Mouse (Mus musculus) neural tube, embryonic 12.5 days (tissue): ENCODE measurements around the gene Borcs7. TPM values are rescaled to one million over a fixed set of nuclear protein-coding genes. Genes with fewer than 3 reads are reported as not detected.
A peak's percentile ranks its signal among the peaks of the same experiment; 100 is the strongest.

Source experiments
- ATAC-seq: fragments of 200-750 bp; cut with Nextera tagmentation; 2 replicates; pipeline ENCODE4 v1.8.0; 2017; ENCODE audit warnings: low read depth, mild to moderate bottlenecking, moderate TSS enrichment, moderate library complexity; ENCODE audit not compliant: low FRiP score
- H3K27ac ChIP-seq: fragments of 300-500 bp; sonication (generic); 2 replicates; pipeline ENCODE4 v1.5.1; 2016
- H3K27me3 ChIP-seq: fragments of 300-500 bp; sonication (generic); replicated peaks from 2 replicates; pipeline ENCODE4 v1.6.1; 2016; ENCODE audit warnings: mild to moderate bottlenecking
- H3K36me3 ChIP-seq: fragments of 300-500 bp; sonication (generic); 2 replicates; pipeline ENCODE4 v1.6.1; 2016; ENCODE audit warnings: mild to moderate bottlenecking
- H3K4me1 ChIP-seq: fragments of 300-500 bp; sonication (generic); 2 replicates; pipeline ENCODE4 v1.6.1; 2016
- H3K4me2 ChIP-seq: fragments of 300-500 bp; sonication (generic); replicated peaks from 2 replicates; pipeline ENCODE4 v1.6.1; 2016; ENCODE audit warnings: mild to moderate bottlenecking
- H3K4me3 ChIP-seq: fragments of 300-500 bp; sonication (generic); 2 replicates; pipeline ENCODE4 v1.5.1; 2016
- H3K9ac ChIP-seq: fragments of 300-500 bp; sonication (generic); 2 replicates; pipeline ENCODE4 v1.6.1; 2016; ENCODE audit warnings: mild to moderate bottlenecking
- H3K9me3 ChIP-seq: fragments of 300-500 bp; sonication (generic); 2 replicates; pipeline ENCODE4 v1.6.1; 2016; ENCODE audit warnings: mild to moderate bottlenecking
- WGBS: fragments of 180-500 bp; shearing (Covaris S2); methylation state at CpG from one replicate; pipeline ENCODE4 v1.1.7; 2016; 5-methylcytosine and 5-hydroxymethylcytosine counted together
- polyA plus RNA-seq: library from polyadenylated mRNA; unstranded; fragments of >200 nt; fragmentation: Nextera tagmentation; extraction: Ambion mirVana; gene quantifications from 2 replicates; pipeline ENCODE4 v1.2.1, GENCODE M21; 2016

Borcs7 gene
- polyA plus RNA-seq, 1 experiment from 2014 or later: 17.2 TPM

DNA sequence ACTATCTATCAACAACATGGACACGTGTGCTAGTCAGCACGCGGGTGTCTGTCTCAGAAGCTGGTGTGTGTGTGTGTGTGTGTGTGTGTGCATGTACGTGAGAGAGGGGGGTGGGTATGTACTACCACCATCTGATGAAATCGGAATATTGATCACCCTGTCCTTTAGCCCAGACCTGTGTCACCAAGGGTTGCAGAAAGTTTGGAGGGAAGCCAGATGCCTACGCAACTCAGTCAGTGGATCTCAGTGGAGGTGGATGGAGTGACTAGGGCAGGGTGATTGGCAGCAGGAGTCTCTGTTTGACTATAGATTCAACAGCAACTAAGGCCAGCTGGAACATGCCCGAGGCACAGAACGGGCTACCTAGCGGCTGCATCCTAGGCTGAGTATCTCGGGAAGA is 21.4 kb upstream of the Borcs7 start:
- WGBS: 91% methylated on average over 10 of the region's 10 CpGs
- H3K9ac ChIP-seq: no peak overlapping the region
- no peak overlapping the region for H3K4me3 ChIP-seq
- ATAC-seq: no peak
- no peak overlapping the region for H3K4me2 ChIP-seq
- H3K36me3 ChIP-seq: no peaks in the 10 kb centered on the region
- H3K27me3 ChIP-seq: no peaks in the 10 kb centered on the region; the same call in 1 of the 2 replicates
- no peaks in the 10 kb centered on the region for H3K9me3 ChIP-seq
- H3K27ac ChIP-seq: no peak overlapping the region
- no peaks in the 10 kb centered on the region for H3K4me1 ChIP-seq

DNA sequence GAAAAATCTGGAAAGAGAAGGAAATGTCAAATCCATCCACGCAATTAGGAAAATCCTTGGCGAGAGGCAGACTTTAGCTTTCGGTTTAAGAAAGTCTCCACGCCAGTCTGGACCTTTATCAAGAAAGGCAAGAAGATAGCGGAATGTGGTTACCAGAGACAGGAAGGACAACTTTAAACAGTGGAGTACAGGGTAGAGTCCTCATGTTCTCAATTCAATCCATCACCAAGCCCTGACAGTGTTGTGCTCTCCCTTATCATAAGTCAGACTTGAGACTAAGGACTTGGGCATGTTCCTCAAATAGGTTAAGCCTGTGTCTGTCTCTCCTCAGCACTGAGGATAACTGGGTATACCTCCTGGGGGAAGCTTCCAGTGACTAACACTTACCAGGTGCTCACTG is 19.9 kb upstream of the Borcs7 start:
- no peaks in the 10 kb centered on the region for H3K36me3 ChIP-seq
- no peaks in the 10 kb centered on the region for H3K4me1 ChIP-seq
- H3K9me3 ChIP-seq: no peaks in the 10 kb centered on the region
- WGBS: 91% methylated on average over 5 of the region's 5 CpGs
- no peak overlapping the region for H3K9ac ChIP-seq
- H3K27me3 ChIP-seq: no peaks in the 10 kb centered on the region; the same call in 1 of the 2 replicates
- no peak overlapping the region for H3K27ac ChIP-seq
- H3K4me3 ChIP-seq: no peak overlapping the region
- no peak for ATAC-seq
- H3K4me2 ChIP-seq: no peak overlapping the region

DNA sequence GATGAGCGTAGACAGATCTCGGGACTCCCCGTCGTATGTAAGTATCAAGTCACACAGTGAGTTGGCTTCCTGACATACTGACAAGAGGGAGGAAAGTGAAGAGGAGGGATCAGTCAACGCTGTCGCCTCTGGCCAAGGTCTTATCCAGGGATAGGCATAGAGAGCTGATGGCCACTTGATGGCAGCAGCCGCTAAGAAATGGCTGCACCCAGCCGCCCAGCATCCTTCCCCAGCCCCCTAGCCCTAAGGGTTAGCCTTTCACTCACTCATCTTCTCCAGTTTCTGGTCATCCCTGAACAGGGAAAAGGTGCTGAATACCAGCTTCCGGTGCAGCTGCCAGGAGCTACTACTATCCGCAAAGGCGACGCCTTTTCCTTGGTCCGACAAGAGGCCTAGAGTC is 19.0 kb upstream of the Borcs7 start:
- no peak for ATAC-seq
- H3K4me2 ChIP-seq: no peak overlapping the region
- H3K4me1 ChIP-seq: no peaks in the 10 kb centered on the region
- WGBS: 34% methylated on average over 13 of the region's 13 CpGs
- H3K9ac ChIP-seq: no peak overlapping the region
- no peaks in the 10 kb centered on the region for H3K36me3 ChIP-seq
- H3K27me3 ChIP-seq: no peaks in the 10 kb centered on the region; the same call in 1 of the 2 replicates
- no peak overlapping the region for H3K4me3 ChIP-seq
- H3K27ac ChIP-seq: no peak overlapping the region
- no peaks in the 10 kb centered on the region for H3K9me3 ChIP-seq

DNA sequence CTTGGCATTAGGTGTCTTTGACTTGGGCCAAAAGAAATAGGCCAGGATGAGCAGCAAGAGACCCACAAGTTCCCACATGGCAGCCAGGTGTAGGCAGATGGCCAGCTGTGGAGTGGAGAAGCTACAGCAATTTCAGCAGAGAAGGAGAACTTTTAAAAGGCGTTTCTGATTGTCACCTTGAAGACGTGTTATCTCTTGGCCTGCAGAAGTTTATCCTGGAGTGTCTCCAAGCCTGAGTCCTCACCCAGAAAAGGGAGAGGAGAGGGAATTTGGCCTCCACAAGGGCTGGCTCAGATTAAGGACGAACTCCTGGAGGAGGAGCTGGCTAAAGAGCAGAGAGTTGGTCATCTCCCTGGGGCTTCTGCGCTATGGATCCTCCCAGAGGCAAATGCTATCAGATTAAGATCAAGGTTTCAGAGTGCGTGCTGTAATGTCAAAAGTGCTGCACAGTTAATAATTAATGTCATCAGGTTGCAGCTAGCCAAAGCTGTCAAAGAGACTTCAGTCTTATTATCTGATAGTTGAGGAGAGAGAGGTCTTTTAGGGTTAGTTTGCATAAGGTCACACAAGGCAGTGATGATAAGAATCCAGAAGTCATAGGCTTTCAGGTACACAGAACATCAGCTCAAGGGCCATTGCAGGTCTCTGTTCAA is 16.8 kb upstream of the Borcs7 start, which contains the start of gene Cyp17a1:
Cyp17a1 (minus strand) TSS at position 407 of the 653 bp plus-strand sequence.
- WGBS: 75% methylated on average over 5 of the region's 5 CpGs
- H3K4me2 ChIP-seq: no peak within 1 kb of the TSS

DNA sequence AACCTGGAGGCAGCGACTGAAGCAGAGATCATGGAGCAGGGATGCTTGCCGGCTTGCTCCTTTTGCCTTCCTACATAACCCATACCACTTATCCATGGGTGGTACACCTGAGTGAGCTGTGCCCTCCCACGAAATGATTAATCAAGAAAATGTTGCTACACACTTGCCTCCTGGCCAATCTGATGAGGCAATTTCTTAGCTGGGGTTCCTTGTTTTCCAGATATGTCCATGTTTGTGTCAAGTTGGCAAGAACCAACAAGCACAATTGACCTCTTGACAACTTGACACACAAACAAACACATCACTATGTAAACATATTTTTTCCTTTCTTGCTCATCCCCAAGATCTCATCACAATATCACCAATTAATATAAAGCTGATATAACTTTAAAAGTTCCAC is 14.1 kb upstream of the Borcs7 start:
- no peak overlapping the region for H3K9ac ChIP-seq
- H3K27me3 ChIP-seq: no peaks in the 10 kb centered on the region; the same call in 1 of the 2 replicates
- no peak for ATAC-seq
- no peaks in the 10 kb centered on the region for H3K4me1 ChIP-seq
- H3K4me3 ChIP-seq: no peak overlapping the region
- no peak overlapping the region for H3K27ac ChIP-seq
- no peak overlapping the region for H3K4me2 ChIP-seq
- 91% methylated on average over 3 of the region's 3 CpGs for WGBS
- no peaks in the 10 kb centered on the region for H3K36me3 ChIP-seq
- H3K9me3 ChIP-seq: no peaks in the 10 kb centered on the region

More for the DNA sequence above, 16.8 kb upstream of the Borcs7 start, which contains the start of gene Cyp17a1:
- no peak within 1 kb of the TSS for H3K27ac ChIP-seq
- H3K27me3 ChIP-seq: no peaks in the 10 kb centered on the region; the same call in 1 of the 2 replicates
- H3K4me1 ChIP-seq: no peaks in the 10 kb centered on the region
- H3K4me3 ChIP-seq: no peak within 1 kb of the TSS
- H3K9ac ChIP-seq: no peak within 1 kb of the TSS
- no peak for ATAC-seq
- H3K36me3 ChIP-seq: no peaks in the 10 kb centered on the region
- H3K9me3 ChIP-seq: no peaks in the 10 kb centered on the region

DNA sequence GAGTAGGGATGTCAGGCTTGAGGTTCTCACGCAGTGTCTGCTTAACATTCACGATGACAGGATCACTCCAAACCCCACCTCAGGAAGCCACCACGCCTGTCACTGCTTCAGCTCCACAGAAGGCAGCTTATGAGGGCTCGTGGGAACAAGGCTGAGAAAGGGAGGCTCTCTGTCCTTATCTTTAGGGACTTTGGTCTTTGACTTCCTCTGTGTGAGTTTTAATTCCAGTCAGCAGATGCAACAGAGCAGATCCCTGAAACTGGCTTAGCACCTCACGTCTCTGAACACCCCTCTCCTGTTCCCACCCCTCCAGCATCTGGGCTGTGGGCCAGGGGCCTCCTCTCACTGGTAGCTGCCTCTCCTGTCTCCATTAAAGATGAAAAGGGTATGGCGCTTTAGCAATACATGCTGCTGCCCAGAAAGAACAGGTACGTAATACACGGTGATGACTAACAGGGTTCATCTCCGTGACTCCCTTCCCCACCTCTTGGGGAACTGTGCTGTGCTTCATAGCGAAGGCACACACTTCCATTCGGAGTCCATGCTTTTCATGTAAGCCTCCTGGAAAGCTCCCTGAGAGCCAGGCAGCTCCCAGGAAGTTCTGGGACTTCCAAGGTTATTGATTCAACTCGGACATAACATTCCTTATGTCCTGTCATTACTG is 9.9 kb upstream of the Borcs7 start:
- Histone ChIP-seq H3K4me1 (no peaks in the 10 kb centered on the region), H3K27ac (no peak overlapping the region), H3K36me3 (no peaks in the 10 kb centered on the region), H3K4me3 (no peak overlapping the region), H3K4me2 (no peak overlapping the region), H3K9me3 (no peaks in the 10 kb centered on the region), H3K27me3 (no peaks in the 10 kb centered on the region), H3K9ac (no peak overlapping the region)
- 72% methylated on average over 12 of the region's 12 CpGs for WGBS
- no peak for ATAC-seq

DNA sequence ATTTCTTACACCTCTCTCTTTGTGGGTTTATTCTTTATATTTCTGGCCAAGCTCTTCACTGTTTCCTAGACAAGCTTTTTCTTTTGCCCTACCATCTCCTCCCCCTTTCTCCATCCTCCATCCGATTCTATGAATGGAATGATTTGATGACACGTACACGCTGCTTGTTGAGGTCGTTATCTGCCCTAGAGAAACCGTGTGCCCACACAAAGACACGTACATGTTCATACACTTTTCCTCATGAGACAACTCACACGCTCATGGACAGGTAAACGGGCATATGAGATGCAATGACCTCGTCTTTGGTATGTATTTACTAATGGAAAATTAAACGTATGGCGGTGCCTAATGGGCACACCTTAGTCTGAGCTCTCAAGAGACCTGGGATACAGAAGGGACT is 681 bp downstream of the Borcs7 start:
- peak; percentile 65 for ATAC-seq
- H3K9me3 ChIP-seq: no peaks in the 10 kb centered on the region
- H3K27ac ChIP-seq: no peak overlapping the region
- peak overlapping the region; percentile 63 for H3K4me2 ChIP-seq
- peak overlapping the region; percentile 62 for H3K4me3 ChIP-seq
- WGBS: 79% methylated on average over 11 of the region's 11 CpGs
- H3K36me3 ChIP-seq: peaks cover 8% of the 10 kb centered on the region; the same call in 1 of the 2 replicates
- H3K4me1 ChIP-seq: peaks cover 9% of the 10 kb centered on the region; the same call in 1 of the 2 replicates
- peak overlapping the region; percentile 69 for H3K9ac ChIP-seq
- H3K27me3 ChIP-seq: no peaks in the 10 kb centered on the region

DNA sequence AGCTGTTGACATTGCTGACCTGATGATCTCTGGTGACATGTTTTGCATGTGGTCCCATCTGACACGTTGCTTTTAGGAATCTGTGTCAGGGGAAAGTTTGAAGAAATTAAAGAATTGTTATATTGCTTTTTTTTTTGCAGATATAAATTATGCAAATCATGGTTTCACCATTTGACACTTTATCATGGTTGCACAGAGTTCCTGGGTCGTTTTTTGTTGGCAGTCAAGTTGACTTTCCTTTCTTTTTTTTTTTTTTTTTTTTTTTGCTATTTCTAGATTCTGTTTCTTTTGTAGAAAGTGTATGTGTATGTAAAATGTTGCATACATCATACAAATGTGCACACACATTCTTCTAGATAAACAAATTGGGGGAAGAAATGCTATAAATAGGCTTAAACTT is 1.4 kb downstream of the Borcs7 start:
- no peaks in the 10 kb centered on the region for H3K27me3 ChIP-seq
- no peak for ATAC-seq
- no peaks in the 10 kb centered on the region for H3K9me3 ChIP-seq
- no peak overlapping the region for H3K4me2 ChIP-seq
- H3K27ac ChIP-seq: no peak overlapping the region
- H3K36me3 ChIP-seq: peaks cover 8% of the 10 kb centered on the region; the same call in 1 of the 2 replicates
- WGBS: 84% methylated on average over 2 of the region's 2 CpGs
- H3K9ac ChIP-seq: no peak overlapping the region
- H3K4me3 ChIP-seq: no peak overlapping the region
- peaks cover 9% of the 10 kb centered on the region; the same call in 1 of the 2 replicates for H3K4me1 ChIP-seq

DNA sequence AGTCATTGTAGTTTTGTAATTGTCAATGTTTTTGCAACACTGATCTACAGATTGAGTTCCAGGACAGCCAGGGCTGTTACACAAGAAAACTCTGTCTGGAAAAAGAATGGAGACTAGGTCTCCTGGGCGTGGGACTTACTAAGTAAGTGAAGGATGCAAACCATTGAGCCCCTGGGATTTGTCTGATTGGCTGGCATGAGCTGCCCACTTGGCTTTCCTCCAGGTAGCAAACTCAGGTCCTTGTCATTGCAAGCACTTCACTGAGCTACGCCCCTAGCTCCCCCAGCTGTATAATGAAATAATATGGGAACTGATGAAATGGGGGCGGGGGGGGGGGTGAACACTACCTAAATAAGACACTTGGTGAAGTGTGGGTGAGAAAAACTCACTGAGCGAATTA is 3.4 kb downstream of the Borcs7 start:
- Histone ChIP-seq H3K27me3 (no peaks in the 10 kb centered on the region), H3K9ac (no peak overlapping the region), H3K27ac (no peak overlapping the region), H3K36me3 (peaks cover 12% of the 10 kb centered on the region; the same call in 1 of the 2 replicates), H3K4me3 (no peak overlapping the region), H3K9me3 (no peaks in the 10 kb centered on the region), H3K4me1 (peaks cover 9% of the 10 kb centered on the region; the same call in 1 of the 2 replicates), H3K4me2 (no peak overlapping the region)
- 84% methylated on average over 4 of the region's 4 CpGs for whole genome bisulfite sequencing
- ATAC-seq: no peak

DNA sequence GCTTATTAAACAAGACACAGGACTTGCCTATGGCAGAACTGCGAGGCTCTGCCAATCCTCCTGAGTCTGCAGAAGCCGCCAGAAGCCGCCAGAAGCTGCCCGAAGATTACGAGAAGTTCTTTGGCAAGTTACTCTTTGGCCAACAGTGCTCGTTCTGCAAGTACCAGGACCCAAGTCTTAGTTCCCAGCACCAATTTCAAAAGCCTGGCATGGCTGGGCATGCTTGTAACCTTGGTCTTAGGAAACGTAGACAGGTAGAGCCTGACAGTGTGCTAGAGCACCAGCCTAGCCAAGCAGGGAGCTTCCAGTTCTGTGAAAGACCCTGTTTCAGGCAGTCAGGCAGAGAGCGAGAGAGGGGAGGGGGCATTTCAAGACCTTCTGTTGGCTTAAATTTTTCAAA is 6.8 kb downstream of the Borcs7 start:
- Histone ChIP-seq H3K27me3 (no peaks in the 10 kb centered on the region), H3K4me2 (no peak overlapping the region), H3K27ac (no peak overlapping the region), H3K9me3 (no peaks in the 10 kb centered on the region), H3K4me1 (no peaks in the 10 kb centered on the region), H3K36me3 (peaks cover 19% of the 10 kb centered on the region; the same call in 1 of the 2 replicates), H3K9ac (no peak overlapping the region), H3K4me3 (no peak overlapping the region)
- WGBS: 91% methylated on average over 8 of the region's 8 CpGs
- no peak for ATAC-seq

DNA sequence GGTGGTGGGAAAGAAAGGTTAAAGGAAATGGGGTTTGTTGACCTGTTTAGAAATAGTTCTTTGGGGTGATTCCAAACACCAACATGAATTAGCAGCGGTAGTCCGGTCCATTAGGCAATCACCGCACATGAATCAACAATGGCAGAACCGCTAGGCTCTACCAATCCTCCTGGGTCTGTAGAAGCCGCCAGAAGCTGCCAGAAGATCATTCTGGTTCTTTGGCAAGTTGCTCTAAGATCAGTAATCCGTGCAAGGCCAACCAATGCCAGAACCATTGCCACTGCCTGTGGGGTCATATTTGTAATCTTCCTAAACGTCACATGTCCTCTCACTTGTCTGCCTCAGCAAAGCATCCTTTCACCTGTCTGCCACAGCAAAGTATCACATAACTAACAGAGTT is 7.2 kb downstream of the Borcs7 start:
- WGBS: 92% methylated on average over 7 of the region's 7 CpGs
- no peak for ATAC-seq
- Histone ChIP-seq H3K27ac (no peak overlapping the region), H3K36me3 (peaks cover 19% of the 10 kb centered on the region; the same call in 1 of the 2 replicates), H3K4me1 (no peaks in the 10 kb centered on the region), H3K4me3 (no peak overlapping the region), H3K4me2 (no peak overlapping the region), H3K9me3 (no peaks in the 10 kb centered on the region), H3K27me3 (no peaks in the 10 kb centered on the region), H3K9ac (no peak overlapping the region)

DNA sequence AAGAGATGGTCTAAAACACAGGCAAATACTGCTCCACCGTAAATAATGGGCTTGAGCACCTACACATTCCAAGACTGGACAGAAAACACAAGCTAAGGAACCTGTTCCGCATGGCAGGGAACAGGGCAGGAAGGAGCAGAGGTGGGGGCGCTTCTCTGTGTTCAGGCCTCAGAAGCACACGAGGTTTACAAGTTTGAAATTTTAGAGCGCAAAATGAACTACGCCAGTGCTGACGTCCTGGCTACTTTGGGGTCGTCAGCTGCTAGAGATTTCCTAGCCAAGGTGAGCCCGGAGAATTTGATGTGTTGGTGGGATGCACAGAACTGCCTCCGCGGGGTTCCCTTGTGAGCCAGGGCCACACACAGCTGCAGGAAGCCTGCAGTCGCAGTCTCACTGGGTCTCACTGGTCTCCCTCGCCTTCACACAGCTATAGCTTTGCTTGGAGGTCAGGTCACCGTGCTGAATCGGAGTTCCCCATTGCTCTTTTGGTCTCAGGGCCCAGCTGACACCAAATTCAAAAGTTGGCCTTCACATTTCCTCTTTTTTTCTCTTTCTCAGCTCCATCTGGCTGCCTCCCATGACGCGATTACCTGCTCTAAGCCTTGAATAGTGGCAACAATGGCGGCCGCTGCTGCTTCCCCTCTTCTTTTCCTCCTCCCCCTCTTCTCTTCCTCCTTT is 8.3 kb downstream of the Borcs7 start:
- peaks cover 19% of the 10 kb centered on the region; the same call in 1 of the 2 replicates for H3K36me3 ChIP-seq
- no peak for ATAC-seq
- WGBS: 50% methylated on average over 19 of the region's 19 CpGs
- no peak overlapping the region for H3K27ac ChIP-seq
- no peaks in the 10 kb centered on the region for H3K4me1 ChIP-seq
- H3K9me3 ChIP-seq: no peaks in the 10 kb centered on the region
- H3K4me2 ChIP-seq: no peak overlapping the region
- no peaks in the 10 kb centered on the region for H3K27me3 ChIP-seq
- H3K9ac ChIP-seq: no peak overlapping the region
- no peak overlapping the region for H3K4me3 ChIP-seq
